Mouse (Mus musculus) lung, embryonic 15.5 days (tissue): ENCODE results near the gene Nek9. TPM values are rescaled to one million over a fixed set of nuclear protein-coding genes. Genes with fewer than 3 reads are reported as not detected.

Experiments used
- ATAC-seq: fragments of 200-750 bp; cut with Nextera tagmentation; 2 replicates; pipeline ENCODE4 v1.8.0; 2017; ENCODE audit warnings: moderate number of reproducible peaks, borderline replicate concordance; ENCODE audit not compliant: low FRiP score, low TSS enrichment; ENCODE audit errors: extremely low read depth
- H3K27ac ChIP-seq: fragments of 300-500 bp; sonication (generic); 2 replicates; pipeline ENCODE4 v1.5.1; 2015; ENCODE audit warnings: moderate library complexity, mild to moderate bottlenecking, inconsistent platforms
- H3K27me3 ChIP-seq: fragments of 300-500 bp; sonication (generic); 2 replicates; pipeline ENCODE4 v1.6.1; 2015; ENCODE audit warnings: inconsistent platforms
- H3K36me3 ChIP-seq: fragments of 300-500 bp; sonication (generic); 2 replicates; pipeline ENCODE4 v1.6.1; 2015; ENCODE audit warnings: inconsistent platforms
- H3K4me1 ChIP-seq: fragments of 300-500 bp; sonication (generic); 2 replicates; pipeline ENCODE4 v1.6.1; 2015; ENCODE audit warnings: inconsistent platforms
- H3K4me2 ChIP-seq: fragments of 300-500 bp; sonication (generic); 2 replicates; pipeline ENCODE4 v1.6.1; 2015; ENCODE audit warnings: inconsistent platforms, mild to moderate bottlenecking, moderate library complexity
- H3K4me3 ChIP-seq: fragments of 300-500 bp; sonication (generic); 2 replicates; pipeline ENCODE4 v1.5.1; 2015; ENCODE audit warnings: mild to moderate bottlenecking, inconsistent platforms
- H3K9ac ChIP-seq: fragments of 300-500 bp; sonication (generic); 2 replicates; pipeline ENCODE4 v1.6.1; 2015; ENCODE audit warnings: inconsistent platforms
- H3K9me3 ChIP-seq: fragments of 300-500 bp; sonication (generic); 2 replicates; pipeline ENCODE4 v1.6.1; 2016; ENCODE audit warnings: inconsistent platforms
- WGBS: fragments of 180-500 bp; shearing (Covaris S2); methylation state at CpG from one replicate; pipeline ENCODE4 v1.1.7; 2015; 5-methylcytosine and 5-hydroxymethylcytosine counted together
- polyA plus RNA-seq: library from polyadenylated mRNA; unstranded; fragments of >200 nt; fragmentation: Nextera tagmentation; extraction: Ambion mirVana; gene quantifications from 2 replicates; pipeline ENCODE4 v1.2.1, GENCODE M21; 2015

The Nek9 gene
- polyA plus RNA-seq, 1 experiment from 2014 or later: 21.1 TPM

DNA sequence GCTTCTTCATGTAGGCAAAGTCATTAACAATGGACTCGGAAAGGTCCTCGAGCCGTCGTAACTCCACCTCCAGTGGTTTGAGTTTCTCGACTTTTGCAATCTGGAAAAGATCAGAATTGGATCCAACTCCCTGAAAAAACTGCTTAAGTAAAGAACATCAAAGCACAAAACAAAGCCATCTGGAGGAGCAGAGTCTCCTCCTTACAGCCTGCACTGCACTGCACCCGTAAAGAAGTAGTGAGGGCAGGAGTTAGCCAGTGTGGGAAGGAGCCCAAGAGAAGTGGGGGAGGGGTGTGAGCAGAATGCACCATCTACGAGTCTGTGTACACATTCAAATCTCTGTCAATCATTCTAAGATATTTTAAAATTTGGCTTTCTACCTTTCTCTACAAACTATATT lies 5.1 kb upstream of the Nek9 start:
- H3K4me3 ChIP-seq: no peak overlapping the region
- no peak overlapping the region for H3K9ac ChIP-seq
- no peak for ATAC-seq
- peaks cover 5% of the 10 kb centered on the region; the same call in 1 of the 2 replicates for H3K4me1 ChIP-seq
- no peaks in the 10 kb centered on the region for H3K27me3 ChIP-seq
- no peak overlapping the region for H3K27ac ChIP-seq
- peaks cover 31% of the 10 kb centered on the region for H3K36me3 ChIP-seq
- 63% methylated on average over 7 of the region's 7 CpGs for WGBS
- H3K9me3 ChIP-seq: no peaks in the 10 kb centered on the region
- no peak overlapping the region for H3K4me2 ChIP-seq

GRCm38 (mm10) chr12:85342310-85342709 lies 3.1 kb upstream of the Nek9 start:
- ATAC-seq: no peak
- Histone ChIP-seq H3K4me1 (peaks cover 16% of the 10 kb centered on the region), H3K27ac (no peak overlapping the region), H3K9ac (no peak overlapping the region), H3K4me3 (no peak overlapping the region), H3K9me3 (no peaks in the 10 kb centered on the region), H3K4me2 (no peak overlapping the region), H3K27me3 (no peaks in the 10 kb centered on the region), H3K36me3 (peaks cover 18% of the 10 kb centered on the region)
- WGBS: 83% methylated on average over 3 of the region's 4 CpGs

DNA sequence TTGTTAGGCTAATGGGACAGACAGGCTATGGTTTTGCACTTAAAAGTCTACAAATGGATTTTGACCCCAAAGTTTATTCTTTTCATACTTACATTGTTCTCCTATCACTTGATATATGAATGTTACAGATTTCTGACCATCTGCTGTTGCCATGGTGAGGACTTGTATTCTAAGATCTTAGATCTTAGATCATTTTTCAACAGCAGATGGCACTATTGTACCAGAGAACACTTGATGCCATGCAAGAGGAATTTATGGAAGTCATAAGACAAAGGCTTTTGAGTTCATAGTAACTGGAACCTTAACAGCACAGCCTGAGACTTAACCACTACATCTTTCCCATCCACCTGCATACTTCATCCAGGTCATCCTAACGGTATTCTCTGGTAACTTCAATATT lies 2.0 kb upstream of the Nek9 start:
- Histone ChIP-seq H3K27ac (no peak overlapping the region), H3K4me1 (peaks cover 18% of the 10 kb centered on the region), H3K4me2 (no peak overlapping the region), H3K9me3 (no peaks in the 10 kb centered on the region), H3K9ac (no peak overlapping the region), H3K4me3 (no peak overlapping the region), H3K36me3 (peaks cover 22% of the 10 kb centered on the region), H3K27me3 (no peaks in the 10 kb centered on the region)
- WGBS: 38% methylated on average over 1 of the region's 1 CpGs
- ATAC-seq: no peak

- H3K4me3 ChIP-seq: peak overlapping the region; percentile 89; the same call in 1 of the 2 replicates
- no peak overlapping the region for H3K9ac ChIP-seq
- H3K27ac ChIP-seq: peak overlapping the region; percentile 4; the same call in 1 of the 2 replicates
- 47% methylated on average over 4 of the region's 4 CpGs for WGBS
- no peak for ATAC-seq
- peaks cover 18% of the 10 kb centered on the region for H3K4me1 ChIP-seq
- peak overlapping the region; percentile 62 for H3K4me2 ChIP-seq
- no peaks in the 10 kb centered on the region for H3K27me3 ChIP-seq
- peaks cover 29% of the 10 kb centered on the region for H3K36me3 ChIP-seq
- H3K9me3 ChIP-seq: no peaks in the 10 kb centered on the region
Measured at GRCm38 (mm10) chr12:85339947-85340346, 785 bp upstream of the Nek9 start.

- peak overlapping the region; percentile 84 for H3K9ac ChIP-seq
- H3K27ac ChIP-seq: peak overlapping the region; percentile 89
- peak overlapping the region; percentile 89 for H3K4me3 ChIP-seq
- H3K9me3 ChIP-seq: no peaks in the 10 kb centered on the region
- H3K4me1 ChIP-seq: peaks cover 18% of the 10 kb centered on the region
- WGBS: under 1% methylated on average over 41 of the region's 42 CpGs
- peak overlapping the region; percentile 62 for H3K4me2 ChIP-seq
- no peaks in the 10 kb centered on the region for H3K27me3 ChIP-seq
- peak; percentile 80 for ATAC-seq
- H3K36me3 ChIP-seq: peaks cover 30% of the 10 kb centered on the region
Measured at GRCm38 (mm10) chr12:85338815-85339214, 347 bp downstream of the Nek9 start.

- Histone ChIP-seq H3K4me3 (peak overlapping the region; percentile 89), H3K4me1 (peaks cover 18% of the 10 kb centered on the region), H3K27me3 (no peaks in the 10 kb centered on the region), H3K27ac (no peak overlapping the region), H3K9ac (peak overlapping the region; percentile 84; the same call in 1 of the 2 replicates), H3K36me3 (peaks cover 33% of the 10 kb centered on the region), H3K4me2 (peak overlapping the region; percentile 62), H3K9me3 (no peaks in the 10 kb centered on the region)
- no peak for ATAC-seq
- 74% methylated on average over 6 of the region's 6 CpGs for WGBS
Measured at GRCm38 (mm10) chr12:85337567-85338311, 1.4 kb downstream of the Nek9 start.

DNA sequence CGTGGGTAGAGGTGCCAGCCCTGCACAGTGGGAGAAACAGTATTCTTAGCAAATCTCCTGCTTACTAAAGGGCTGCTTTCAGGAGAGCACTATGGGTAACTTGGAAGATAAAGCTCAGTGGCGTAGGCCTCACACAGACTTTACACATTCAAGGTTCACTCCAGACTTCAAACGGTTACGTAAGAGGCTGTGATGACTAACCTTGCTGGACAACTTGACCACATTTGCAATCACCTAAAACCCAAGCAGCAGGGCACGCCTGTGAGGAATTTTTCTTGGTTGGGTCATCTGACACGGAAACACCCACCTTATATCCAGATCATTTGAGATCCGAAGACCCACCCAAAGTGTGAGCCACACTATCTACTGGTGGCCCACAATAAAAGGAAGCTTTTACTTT lies 9.0 kb downstream of the Nek9 start:
- Histone ChIP-seq H3K27ac (no peak overlapping the region), H3K9me3 (no peaks in the 10 kb centered on the region), H3K4me1 (no peaks in the 10 kb centered on the region), H3K4me2 (no peak overlapping the region), H3K36me3 (peaks cover 85% of the 10 kb centered on the region), H3K9ac (no peak overlapping the region), H3K4me3 (no peak overlapping the region), H3K27me3 (no peaks in the 10 kb centered on the region)
- no peak for ATAC-seq
- 83% methylated on average over 7 of the region's 7 CpGs for WGBS

DNA sequence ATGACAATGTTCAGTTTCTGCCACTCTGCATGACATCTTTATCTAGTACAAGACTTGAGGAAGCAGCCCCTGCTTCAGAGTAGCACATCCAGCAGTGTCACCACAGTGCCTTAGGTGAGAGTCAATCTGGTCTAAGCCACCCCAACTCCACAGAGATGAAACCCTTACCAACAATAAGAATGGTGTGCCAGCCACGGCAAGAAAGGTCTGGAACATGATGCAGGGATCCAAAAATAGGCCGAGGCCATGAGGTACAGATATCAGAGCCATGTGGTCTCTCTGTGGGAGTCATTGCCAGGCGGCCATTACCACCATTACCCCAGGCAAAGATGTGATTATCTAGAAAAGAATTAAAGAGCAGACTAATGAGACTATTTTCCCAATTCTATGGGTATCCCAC lies 30.5 kb downstream of the Nek9 start:
- H3K4me1 ChIP-seq: peaks cover 3% of the 10 kb centered on the region; the same call in 1 of the 2 replicates
- WGBS: 87% methylated on average over 3 of the region's 3 CpGs
- H3K27me3 ChIP-seq: no peaks in the 10 kb centered on the region
- no peaks in the 10 kb centered on the region for H3K9me3 ChIP-seq
- H3K4me2 ChIP-seq: no peak overlapping the region
- no peak overlapping the region for H3K9ac ChIP-seq
- no peak overlapping the region for H3K4me3 ChIP-seq
- H3K27ac ChIP-seq: no peak overlapping the region
- peaks cover 90% of the 10 kb centered on the region for H3K36me3 ChIP-seq
- ATAC-seq: no peak

DNA sequence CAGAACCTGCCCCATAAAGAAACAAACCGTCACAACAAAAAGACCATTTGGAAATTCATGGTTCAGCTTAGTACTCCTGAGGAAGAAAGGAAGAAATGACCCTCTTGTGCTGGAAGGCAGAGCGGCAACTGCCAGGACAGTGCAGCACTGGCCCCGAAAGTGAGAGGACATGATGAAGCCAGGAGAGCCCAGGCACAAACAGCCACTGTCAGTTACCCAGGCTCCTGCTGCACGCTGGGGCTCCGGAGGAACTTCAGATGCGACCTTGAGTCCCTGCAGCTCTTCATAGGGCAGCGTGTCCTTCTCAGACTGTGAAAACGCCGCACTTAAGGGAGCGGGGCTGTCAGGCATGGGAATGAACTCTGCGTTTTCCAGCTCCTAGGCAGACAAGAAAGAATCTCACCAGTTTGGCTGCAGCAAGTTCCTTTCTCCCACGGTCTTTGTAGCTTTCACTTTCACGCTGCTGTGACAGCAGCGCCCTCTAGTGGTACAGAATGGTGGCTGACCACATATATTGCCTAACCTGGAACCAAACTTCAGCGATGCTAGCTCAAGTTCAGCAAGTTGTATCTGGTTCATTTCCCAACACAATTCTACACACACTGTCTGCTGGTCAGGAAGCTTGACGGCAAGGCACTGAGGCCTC lies 33.8 kb downstream of the Nek9 start:
- H3K4me2 ChIP-seq: no peak overlapping the region
- 42% methylated on average over 16 of the region's 16 CpGs for WGBS
- peak overlapping the region; percentile 18; the same call in 1 of the 2 replicates for H3K9ac ChIP-seq
- no peak overlapping the region for H3K4me3 ChIP-seq
- H3K36me3 ChIP-seq: peaks cover 90% of the 10 kb centered on the region
- H3K27me3 ChIP-seq: no peaks in the 10 kb centered on the region
- peak overlapping the region; percentile 22; the same call in 1 of the 2 replicates for H3K27ac ChIP-seq
- H3K9me3 ChIP-seq: no peaks in the 10 kb centered on the region
- peaks cover 3% of the 10 kb centered on the region; the same call in 1 of the 2 replicates for H3K4me1 ChIP-seq
- peak; percentile 61; the same call in 1 of the 2 replicates for ATAC-seq

DNA sequence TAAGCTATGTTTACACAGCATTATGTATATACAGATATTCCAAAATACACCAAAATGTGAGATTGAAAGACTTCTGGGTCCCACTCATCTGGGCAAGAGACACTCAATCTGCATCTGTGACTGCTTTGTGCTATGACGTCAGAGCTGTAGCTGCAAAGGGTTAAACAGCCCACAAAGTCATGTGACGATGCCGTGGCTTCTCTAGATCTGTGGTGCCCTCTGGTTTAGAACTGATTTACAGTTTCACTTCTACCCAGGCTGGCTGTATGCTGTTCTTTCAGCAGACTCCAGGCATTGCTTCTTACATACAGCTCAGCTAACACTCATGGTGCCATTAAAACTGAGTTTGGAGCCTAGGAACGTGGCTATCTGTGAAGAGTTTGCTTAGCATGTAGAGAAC lies 34.4 kb downstream of the Nek9 start:
- H3K9ac ChIP-seq: no peak overlapping the region
- ATAC-seq: no peak
- no peak overlapping the region for H3K4me3 ChIP-seq
- no peak overlapping the region for H3K27ac ChIP-seq
- peaks cover 88% of the 10 kb centered on the region for H3K36me3 ChIP-seq
- H3K9me3 ChIP-seq: no peaks in the 10 kb centered on the region
- 52% methylated on average over 4 of the region's 4 CpGs for WGBS
- H3K4me2 ChIP-seq: no peak overlapping the region
- H3K4me1 ChIP-seq: peaks cover 9% of the 10 kb centered on the region; the same call in 1 of the 2 replicates
- H3K27me3 ChIP-seq: no peaks in the 10 kb centered on the region

GRCm38 (mm10) chr12:85303256-85303655 lies 35.9 kb downstream of the Nek9 start:
- Histone ChIP-seq H3K9me3 (no peaks in the 10 kb centered on the region), H3K9ac (no peak overlapping the region), H3K4me2 (no peak overlapping the region), H3K36me3 (peaks cover 74% of the 10 kb centered on the region), H3K27ac (no peak overlapping the region), H3K4me1 (peaks cover 15% of the 10 kb centered on the region), H3K27me3 (no peaks in the 10 kb centered on the region), H3K4me3 (no peak overlapping the region)
- WGBS: 66% methylated on average over 2 of the region's 2 CpGs
- ATAC-seq: no peak

DNA sequence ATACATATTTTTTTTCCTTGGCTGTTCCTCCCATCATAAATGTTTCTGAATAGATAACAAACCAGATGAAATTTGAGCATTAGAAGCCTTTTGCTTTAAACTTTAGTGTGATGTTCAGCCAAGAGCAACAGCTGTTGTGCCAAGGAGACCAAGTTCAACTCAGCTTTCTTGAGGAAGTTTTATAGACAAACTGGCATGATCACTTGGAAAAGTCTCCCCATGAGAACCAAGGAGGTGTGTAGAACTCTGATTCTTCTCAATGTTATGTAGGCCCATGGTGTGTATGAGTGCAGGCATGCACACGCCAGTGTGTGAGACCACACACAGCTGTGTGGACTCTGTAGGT lies 40.4 kb downstream of the Nek9 start:
- H3K9ac ChIP-seq: no peak overlapping the region
- peak overlapping the region; percentile 43; the same call in 1 of the 2 replicates for H3K27ac ChIP-seq
- H3K36me3 ChIP-seq: peaks cover 34% of the 10 kb centered on the region
- WGBS: 50% methylated on average over 1 of the region's 1 CpGs
- H3K9me3 ChIP-seq: peaks cover 6% of the 10 kb centered on the region; the same call in 1 of the 2 replicates
- no peak for ATAC-seq
- peaks cover 18% of the 10 kb centered on the region; the same call in 1 of the 2 replicates for H3K4me1 ChIP-seq
- no peaks in the 10 kb centered on the region for H3K27me3 ChIP-seq
- H3K4me2 ChIP-seq: no peak overlapping the region
- no peak overlapping the region for H3K4me3 ChIP-seq
